Mouse (Mus musculus): ENCODE measurements around the gene Dennd4c. TPM values are rescaled to one million over a fixed set of nuclear protein-coding genes. Genes with fewer than 3 reads are reported as not detected.
"Not testable (repeated sequence)": the region's sequence is repeated elsewhere in the genome, so short reads cannot be mapped to it uniquely, and the experiment has no call there.

Dennd4c gene
- polyA plus RNA-seq, 1 experiment, result 12.5 TPM

DNA sequence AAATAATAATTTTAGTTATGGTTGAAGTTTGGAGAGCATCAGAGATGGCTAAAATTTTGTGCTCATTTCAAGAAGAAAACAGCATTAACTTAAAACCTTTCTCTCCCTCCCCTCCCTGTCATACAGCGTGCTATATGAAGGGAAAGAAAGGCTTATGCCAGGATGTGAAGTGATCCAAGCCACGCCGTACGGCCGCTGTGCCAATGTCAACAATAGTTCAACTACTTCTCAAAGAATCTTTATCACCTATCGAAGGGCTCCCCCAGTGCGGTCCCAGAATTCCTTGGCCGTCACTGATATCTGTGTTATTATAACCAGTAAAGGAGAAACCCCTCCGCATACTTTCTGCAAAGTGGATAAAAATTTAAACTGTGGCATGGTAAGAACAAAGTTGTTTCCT is 29.2 kb downstream of the Dennd4c start:
- no peak for DNase-seq (ENCODE audit: low spot score)

DNA sequence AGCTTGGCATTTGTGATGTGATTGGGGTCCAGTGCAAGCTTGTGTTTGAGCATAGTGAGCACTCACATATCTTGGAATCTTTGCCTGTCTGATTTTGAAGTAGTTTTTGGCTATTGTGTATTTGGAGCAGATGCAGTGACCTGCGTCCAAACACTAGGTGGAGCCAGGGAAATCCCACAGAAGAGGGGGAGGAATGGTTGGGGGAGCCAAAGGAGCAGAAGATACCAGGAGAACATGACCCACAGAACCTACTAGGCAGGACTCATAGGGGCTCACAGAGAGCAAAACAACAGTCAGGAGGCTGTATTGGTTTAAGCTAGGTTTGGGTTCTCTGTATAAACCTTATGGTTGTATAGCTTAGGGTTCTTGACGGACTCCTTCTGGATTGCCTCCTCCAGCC is 62.2 kb downstream of the Dennd4c start:
- DNase-seq (ENCODE audit: low spot score), result no peak

DNA sequence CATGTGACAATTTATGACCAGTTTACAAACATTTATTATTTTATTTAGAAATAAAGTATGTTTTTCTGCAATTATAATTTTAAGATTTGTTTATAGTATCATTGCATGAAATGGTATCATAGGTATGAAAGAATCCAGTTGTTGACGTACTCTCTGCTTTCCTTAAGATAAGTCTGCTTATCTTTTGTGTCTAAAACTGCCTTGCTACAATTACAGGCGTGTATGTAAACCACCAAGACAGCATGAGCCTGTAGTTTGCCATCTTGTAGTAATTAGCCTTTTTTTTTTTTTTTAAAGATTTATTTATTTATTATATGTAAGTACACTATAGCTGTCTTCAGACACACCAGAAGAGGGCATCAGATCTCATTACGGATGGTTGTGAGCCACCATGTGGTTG is 66.5 kb downstream of the Dennd4c start:
- DNase-seq (ENCODE audit: low spot score), result no peak

DNA sequence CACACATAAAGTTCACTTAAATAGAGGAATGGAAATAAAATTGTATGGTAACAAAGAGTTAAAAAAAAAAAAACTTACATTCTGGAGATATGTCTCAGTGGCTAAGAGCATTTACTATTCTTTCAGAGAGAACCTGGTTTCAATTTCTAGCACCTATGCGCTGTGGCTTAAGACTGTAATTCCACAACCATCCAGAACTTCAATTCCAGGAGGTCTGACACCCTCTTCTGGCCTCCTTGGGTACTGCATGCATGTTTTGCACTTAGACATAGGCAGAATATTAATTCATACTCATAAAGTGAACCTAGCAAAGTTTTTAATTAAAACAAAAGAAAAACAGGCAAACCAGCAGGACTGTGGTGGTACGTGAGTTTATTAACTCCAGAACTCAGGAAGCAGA is 74.8 kb downstream of the Dennd4c start:
- no peak for DNase-seq (ENCODE audit: low spot score)

DNA sequence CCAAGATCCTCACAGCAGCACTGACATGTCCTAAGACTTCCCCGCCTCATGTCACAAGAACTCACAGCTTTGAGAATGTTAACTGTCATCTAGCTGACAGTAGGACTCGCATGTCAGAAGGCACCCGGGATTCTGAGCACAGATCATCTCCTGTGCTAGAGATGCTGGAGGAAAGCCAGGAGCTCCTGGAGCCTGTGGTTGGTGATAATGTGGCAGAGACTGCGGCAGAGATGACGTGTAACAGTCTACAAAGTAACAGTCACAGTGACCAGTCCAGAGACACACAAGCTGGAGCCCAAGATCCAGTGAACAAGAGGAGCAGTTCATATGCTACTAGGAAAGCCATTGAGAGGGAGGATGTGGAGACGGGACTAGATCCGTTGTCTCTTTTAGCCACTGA is 76.8 kb downstream of the Dennd4c start:
- no peak for DNase-seq (ENCODE audit: low spot score)

DNA sequence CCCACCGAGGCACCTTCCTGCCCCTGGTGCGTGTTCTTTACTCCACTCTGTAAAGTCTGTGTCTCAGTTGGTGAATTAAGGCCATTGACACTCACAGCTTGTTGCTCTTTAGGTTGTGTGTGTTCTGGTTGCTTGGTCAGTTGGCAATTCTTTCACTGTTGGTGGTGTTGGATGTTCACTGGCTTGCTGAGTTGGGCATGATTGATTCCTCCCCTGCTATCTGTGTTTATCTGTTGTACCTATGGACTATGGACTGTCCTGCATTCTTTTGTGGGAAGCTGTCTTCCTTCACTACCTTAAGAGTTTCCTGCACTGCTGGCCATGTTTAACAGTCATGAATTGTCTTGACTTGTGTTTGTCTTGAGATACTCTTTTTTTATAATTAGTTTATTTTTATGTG is 83.5 kb downstream of the Dennd4c start:
- DNase-seq (ENCODE audit: low spot score), result no peak

DNA sequence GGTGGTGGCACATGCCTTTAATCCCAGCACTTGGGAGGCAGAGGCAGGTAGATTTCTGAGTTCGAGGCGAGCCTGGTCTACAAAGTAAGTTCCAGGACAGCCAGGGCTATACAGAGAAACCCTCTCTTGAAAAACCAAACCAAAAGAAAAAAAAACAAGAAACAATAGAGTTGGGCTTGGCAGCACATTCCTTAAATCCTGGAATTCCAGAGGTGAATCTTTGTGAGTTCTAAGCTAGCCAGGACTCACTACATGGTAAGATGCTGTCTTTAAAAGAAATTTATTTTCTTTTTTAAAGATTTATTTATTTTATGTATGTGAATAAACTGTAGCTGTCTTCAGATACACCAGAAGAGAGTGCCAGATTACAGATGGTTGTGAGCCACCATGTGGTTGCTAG is 92.8 kb downstream of the Dennd4c start:
- DNase-seq (ENCODE audit: low spot score), result not testable (repeated sequence)

DNA sequence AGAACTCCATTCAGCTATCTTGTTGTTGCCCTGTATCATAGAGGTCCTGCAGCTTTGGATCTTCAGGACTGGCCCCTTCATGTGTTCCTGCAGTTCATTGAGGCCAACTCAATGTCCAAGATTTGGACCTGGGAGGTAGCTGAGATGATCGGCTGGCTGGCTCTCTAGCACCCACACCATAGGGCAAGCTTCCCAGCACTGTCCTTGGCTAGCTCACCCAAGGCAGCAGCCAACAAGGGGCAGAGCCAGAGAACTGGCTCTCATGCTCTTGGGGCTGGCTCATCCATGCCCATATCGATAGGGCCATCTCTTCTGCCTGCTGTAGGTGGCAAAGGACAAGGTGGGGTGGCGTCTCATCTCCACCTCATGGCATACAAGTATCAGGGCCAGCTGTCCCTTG is 97.0 kb downstream of the Dennd4c start:
- DNase-seq (ENCODE audit: low spot score), result no peak

DNA sequence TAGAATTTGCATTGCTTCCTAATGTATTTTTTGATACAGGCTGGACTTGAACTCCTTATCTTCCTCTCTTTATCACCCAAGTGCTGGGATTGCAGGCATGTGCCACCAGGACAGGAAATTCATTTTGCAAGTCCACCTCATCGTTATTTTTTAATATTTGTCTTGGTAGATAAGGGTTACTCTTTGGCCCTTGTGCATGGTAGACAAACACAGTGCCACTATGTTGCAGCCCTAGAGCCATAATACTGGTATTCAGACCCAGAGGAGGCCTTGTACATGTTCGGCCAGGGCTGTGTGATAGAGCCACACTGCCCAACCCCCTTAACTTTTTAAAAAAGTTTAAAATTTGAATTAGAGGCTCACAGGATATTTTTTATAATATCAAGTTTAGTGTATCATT is 98.9 kb downstream of the Dennd4c start:
- no peak for DNase-seq (ENCODE audit: low spot score)

DNA sequence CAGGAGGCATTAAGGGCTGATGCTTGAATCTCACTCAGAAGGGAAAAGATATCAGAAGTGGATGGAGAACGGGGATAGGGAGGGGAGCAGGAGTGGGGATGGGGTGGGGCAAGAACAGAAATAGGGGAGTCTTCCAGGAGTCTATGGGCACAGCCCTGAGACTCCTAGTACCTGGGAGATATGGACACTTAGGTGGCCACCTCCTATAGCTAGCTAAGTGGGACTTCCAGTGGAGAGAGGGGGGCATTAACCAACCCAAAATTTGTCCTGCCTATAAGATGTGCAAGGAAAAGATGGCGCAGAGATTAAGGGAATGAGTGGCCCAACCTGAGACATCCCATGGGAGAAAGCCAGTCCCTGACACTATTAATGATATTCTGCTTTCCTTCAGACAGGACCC is 103.0 kb downstream of the Dennd4c start:
- no peak for DNase-seq (ENCODE audit: low spot score)

DNA sequence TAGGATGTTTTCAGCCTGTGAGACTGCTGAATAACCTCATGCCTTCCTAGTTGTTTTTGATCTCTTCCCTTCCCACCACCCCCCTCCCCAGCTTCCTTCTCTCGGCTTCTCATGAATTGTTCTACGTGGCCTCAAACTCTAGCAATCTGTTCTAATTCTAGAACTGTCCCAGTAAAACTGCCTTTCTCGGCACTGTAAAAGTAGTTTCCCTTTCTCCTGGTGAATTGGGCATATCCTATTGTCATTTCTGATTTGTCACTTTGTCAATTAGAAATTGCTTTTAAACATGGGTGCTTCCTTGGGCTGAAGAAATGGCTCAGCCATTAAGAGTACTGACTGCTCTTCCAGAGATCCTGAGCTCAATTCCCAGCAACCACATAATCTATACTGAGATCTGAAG is 103.7 kb downstream of the Dennd4c start:
- DNase-seq (ENCODE audit: low spot score), result no peak

DNA sequence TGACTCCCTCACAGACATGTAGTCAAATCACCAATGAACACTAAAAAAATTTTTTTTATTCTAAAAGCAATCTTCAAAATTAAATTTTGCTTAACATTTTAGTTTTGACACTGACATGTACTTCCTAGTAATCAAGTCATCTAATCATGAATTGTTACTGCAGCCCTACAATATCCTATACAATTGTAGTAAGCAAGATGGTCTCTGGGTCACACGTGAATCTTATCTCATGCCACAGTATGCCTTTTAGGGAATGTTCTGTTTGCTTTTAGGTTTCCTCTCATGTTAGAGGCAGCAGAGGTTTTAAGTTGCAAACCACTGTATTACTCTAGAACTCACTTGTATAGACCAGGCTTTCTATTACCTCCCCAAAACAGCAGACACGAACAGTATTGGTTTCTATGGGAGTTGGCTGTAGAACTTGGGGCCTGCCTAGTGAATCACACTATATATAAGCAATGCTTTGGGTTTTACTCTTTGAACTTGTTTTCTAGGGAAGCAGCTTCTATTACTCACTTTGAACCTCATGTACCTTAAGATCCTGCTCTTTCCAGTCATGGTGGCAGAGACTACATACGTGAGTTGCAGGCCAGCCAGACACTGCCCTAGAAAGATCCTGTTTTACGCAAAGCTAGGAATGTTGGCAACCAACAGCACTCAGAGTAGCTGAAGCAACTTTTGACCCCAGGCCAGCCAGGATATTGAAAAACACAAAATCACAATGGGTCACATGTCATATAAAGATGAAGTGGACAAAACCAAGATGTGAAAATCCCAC is 104.6 kb downstream of the Dennd4c start:
- DNase-seq (ENCODE audit: low spot score), result no peak

DNA sequence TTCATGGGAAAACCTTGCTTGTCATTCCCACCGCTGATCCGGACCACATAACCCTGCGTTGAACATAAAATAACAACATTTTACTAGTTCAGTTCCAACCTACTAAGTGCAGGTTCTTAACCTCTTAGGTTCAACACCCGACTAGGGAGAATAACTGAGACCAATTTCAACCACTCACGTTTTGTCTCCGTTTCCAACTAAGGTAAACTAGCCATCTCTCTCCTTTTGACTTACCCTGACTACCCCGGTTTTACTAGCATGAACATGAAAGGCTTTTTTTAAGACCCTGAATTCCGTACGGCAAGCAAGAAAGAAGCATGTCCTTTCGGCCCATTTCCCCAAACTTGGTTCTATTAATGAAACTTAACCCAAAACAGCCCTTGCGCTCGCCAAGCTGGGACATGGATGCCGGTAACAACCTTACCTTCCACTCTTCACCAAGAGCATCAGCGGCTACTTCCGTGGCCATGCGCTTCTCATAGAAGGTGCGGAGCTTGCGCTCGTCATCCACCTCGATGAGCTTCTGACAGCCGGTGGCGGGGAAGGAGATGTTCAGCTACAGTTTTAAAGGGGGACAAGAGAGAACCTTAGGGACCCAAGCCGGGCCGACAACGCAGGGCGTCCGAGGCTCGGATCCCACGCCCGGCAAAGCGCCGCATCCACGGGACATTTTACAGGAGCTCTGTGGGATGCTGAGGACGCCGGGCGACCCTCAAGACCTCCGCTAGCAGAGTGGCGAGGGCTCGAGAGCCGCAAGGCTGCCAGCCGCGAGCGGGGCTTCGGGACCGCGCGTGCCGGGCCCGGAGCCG is 108.2 kb downstream of the Dennd4c start:
- no peak for DNase-seq (ENCODE audit: low spot score)

DNA sequence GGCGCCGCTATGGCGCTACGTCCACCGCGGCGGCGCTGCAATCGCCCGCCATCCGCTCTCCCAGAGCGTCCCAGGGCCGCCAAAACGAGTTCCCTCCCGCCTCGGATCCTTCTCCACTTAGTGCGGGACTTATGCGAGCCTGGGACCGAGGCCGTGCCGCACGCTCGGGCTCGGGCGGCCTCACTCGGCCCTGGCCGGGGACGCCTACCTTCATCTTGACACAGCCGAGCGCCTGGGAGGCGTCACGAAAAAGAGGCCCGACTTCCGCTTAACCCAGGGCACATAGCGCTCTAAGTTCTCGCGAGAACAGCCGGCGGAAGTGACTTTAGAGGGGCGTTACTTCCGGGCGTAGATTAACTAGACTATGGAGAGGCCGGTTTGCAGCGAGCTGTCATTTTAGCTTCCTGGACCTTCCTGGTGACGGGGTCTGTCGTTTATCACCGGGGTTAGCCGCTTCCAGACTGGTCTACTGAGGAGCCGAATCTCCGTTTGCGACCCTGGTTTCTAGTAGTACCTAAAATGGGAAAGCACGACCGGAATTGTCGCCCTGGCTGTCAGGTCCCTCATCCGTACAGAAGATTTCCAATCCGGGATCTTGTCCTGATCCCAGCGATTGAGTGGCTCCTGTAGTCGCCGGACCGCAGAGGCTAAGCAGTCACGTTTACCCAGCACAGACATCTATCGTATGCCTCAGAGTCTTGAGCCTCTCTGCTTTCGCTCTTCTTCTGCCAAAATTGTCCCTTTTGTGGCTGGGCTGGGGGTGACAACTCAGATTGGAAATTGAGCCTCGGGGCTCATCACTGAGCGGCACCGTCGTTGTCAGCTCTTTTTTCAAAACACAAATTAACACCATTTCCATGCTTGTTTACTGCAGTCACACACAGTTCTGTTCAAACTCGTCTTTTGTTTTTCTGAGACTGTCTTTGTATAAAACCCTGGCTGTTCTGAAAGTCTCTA is 109.0 kb downstream of the Dennd4c start, which contains the start of gene Rps6:
TSS of gene Rps6 (minus strand) at position 300 of the 957 bp plus-strand sequence.
- DNase-seq (ENCODE audit: low spot score), result peak; percentile 96

DNA sequence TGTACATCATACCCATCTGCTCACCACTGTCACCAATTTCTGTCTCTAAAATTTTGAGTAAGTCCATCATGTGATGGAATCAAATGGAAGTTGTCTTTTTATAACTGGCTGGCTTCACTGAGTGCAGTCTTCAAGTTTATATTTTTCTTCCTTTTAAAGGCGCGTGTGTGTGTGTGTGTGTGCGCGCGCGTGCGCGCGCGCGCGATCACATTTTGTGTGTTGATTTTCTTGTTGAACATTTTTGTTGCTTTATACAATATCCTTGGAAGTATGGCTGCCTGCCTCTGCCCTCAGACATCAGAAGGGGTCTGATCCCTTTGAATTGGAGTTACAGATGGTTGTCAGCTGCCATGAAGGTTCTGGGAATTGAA is 109.7 kb downstream of the Dennd4c start:
- no peak for DNase-seq (ENCODE audit: low spot score)

DNA sequence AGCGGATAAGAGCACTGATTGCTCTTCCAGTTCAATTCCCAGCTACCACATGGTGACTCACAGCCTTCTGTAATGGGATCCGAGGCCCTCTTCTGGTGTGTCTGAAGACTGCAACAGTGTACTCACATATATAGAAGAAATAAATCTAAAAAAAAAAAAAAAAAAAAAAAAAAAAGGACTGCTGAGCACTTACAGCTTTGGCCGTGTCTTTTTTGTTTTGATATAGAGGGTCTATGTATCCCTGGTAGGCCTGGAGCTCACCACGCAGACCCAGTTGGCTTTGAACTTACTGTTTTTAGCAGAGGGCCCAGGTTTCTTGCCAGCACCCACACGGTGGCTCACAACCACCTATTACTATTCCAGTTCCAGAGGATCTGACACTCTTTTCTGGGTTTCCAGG is 115.7 kb downstream of the Dennd4c start:
- no peak for DNase-seq (ENCODE audit: low spot score)

DNA sequence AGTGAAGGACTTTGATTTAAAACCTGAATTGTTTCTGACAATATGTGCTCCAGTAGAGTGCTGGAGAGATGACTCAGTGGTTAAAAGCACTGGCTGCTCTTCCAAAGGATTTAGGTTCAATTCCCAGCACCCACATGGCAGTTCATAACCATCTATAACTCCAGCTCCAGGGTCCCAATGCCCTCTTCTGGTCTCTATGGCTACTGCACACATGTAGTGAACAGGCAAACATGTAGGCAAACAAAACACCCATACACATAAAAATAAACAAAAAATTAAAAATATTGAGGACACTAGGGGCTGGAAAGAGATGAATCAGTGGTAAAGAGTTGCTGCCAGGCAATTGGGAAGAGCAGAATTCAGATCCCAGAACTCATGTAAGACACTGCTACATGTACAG is 123.6 kb downstream of the Dennd4c start:
- DNase-seq (ENCODE audit: low spot score), result no peak

DNA sequence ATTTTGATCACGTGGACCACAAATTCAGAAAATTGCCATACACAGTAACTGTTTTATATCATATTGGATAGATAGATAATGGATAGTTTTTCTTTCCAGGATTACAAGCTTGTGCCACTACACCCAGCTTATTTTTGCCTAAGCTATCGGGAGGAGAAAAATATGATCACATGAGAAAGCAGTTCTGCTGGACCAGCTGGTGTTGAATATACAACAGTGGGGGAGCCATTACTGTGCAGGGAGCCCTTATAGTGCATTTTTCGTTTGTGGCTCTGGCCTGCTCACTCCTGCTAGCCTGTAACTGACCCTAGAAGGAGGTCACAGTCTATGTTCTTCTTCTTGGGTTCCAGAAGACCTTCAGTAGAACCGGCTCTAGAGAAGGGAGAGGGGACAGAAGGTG is 124.7 kb downstream of the Dennd4c start:
- DNase-seq (ENCODE audit: low spot score), result no peak

DNA sequence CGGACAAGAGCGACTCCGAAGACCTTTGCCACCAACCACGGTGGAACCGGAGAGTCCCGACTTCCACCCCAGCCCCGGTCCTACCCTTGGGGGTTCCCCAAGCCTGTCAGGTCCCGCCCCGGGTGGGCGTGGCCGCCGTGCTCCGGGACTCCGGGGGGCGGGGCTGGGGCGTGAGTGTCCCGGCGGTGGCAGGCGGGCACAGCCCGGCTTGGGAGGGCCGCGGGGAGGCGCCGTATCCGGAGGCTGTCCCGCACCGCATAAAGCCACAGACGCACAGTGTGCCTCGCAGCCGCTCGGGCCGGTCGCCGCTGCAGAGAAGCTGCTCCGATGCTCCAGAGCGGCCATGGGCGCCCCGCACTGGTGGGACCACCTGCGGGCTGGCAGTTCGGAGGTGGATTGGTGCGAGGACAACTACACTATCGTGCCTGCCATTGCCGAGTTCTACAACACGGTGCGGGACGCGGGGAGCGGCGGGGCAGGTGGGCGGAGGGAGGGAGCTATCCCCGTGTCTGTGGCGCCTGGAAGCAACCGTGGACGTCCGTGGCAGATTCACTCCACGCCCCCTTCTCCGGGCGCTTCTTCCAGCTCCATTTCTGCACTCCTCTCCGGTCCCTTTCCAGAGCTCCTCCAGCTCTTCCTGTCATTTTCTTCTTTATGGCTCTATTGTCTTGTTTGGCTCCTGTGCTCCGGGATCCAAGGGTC is 125.9 kb downstream of the Dennd4c start, which contains the start of gene Acer2:
TSS of gene Acer2 (plus strand) at position 251 of the 702 bp plus-strand sequence.
- peak; percentile 92 for DNase-seq (ENCODE audit: low spot score)

DNA sequence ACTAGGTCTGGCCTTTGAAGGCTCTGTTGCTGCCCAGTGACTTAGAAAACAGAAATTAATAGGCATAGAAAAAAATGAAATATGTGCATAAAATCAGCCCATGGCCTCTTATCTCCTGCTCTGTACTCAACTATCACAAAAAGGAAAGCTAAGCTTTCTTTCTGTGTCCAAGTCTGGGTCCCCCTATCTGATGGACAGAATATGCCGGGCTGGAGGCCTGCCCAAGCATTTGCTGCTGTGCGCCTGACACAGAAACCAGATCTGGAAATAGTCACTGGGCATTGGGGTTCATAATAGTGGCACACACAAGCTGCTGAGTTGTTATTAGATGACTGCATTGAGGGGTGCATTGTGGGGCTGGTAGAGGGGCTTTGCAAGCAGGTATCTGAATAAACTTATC is 131.1 kb downstream of the Dennd4c start:
- DNase-seq (ENCODE audit: low spot score), result no peak

DNA sequence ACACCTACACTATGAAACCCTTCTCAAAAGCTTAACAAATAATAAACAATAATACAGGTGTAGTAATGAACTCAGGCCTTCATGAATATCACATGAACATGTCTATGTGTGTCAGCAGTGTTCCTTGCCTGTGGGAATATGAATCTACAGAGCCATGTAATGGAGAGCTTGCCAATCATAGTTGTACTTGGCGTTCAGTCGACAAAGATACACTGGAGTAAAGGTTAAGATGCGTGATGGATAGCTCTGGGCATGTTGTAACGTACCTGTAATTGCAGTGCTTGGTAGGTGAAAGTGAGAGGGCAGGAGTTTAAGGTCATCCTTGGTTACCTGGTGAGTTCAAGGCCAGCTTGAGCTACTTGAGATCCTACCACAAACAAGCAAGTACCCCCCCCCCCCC is 132.8 kb downstream of the Dennd4c start:
- DNase-seq (ENCODE audit: low spot score), result no peak
